16 mouse cellular contexts compared by ENCODE assay signal in the genomic region with DNA sequence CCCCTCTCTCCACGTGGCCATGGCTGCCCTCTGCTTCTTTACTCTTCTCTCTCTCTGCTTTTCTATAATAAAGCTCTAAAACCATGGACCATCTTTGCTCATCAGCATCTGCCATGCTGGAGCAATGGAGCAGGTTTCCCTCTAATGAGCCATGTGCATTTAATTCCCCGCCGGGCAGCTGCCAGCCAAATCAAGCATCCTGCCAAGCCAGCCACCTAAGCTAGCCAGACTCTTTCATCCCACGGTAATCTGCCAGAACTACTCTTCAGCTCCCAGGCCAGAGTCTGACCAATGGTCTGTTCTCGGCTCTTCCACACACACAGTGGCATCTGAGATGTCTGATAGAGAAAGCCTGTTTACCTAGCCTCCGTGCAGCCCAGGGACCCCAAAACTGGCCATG.
DNase-seq lines count a peak whose midpoint lies in the region; ATAC-seq and TF ChIP-seq lines count a peak whose summit lies in the region.
"Had no signal": no experiment of that assay in that cellular context is flagged by ENCODE, and none has a peak within 500 bp of the region (broad histone marks: within the 10 kb centered on the region; RNA-seq: fewer than 3 reads in every experiment).

No protein-coding gene starts in this region.

- H3K27ac ChIP-seq in forebrain, embryonic 16.5 days (ENCODE audit: low read length): no peak overlapping the region
- H3K27ac ChIP-seq in lung, postnatal 0 days (ENCODE audit: low read length): no peak overlapping the region
- H3K27ac ChIP-seq in kidney, embryonic 16.5 days (ENCODE audit: low read length): no peak overlapping the region
- H3K27ac ChIP-seq: embryonic facial prominence, embryonic 10.5 days; hindbrain, embryonic 12.5 days had no signal

- no peak for TF ChIP-seq POLR2A in brain, embryonic 14.5 days (IDR thresholded peaks at IDR 0.05; ENCODE audit: borderline replicate concordance, extremely low read depth, insufficient read depth, insufficient read length, poor library complexity, severe bottlenecking)

- TF ChIP-seq CTCF in brain, embryonic 14.5 days (IDR thresholded peaks at IDR 0.05; ENCODE audit: borderline replicate concordance, extremely low read depth, insufficient read depth, insufficient read length): no peak
- TF ChIP-seq CTCF in lung, postnatal 0 days (IDR thresholded peaks at IDR 0.05): no peak

- no peak overlapping the region for H3K4me3 ChIP-seq in forebrain, embryonic 16.5 days (replicated peaks; ENCODE audit: low read length)
- H3K4me3 ChIP-seq in lung, postnatal 0 days (ENCODE audit: low read depth, low read length): no peak overlapping the region
- H3K4me3 ChIP-seq in kidney, embryonic 16.5 days (ENCODE audit: low read length): no peak overlapping the region
- H3K4me3 ChIP-seq: embryonic facial prominence, embryonic 10.5 days; erythroblast, embryonic 14.5 days; hindbrain, embryonic 12.5 days; myocyte had no signal

- WGBS in forebrain, embryonic 16.5 days: 45% methylated on average over 6 of the region's 6 CpGs
- WGBS in lung, postnatal 0 days: 76% methylated on average over 6 of the region's 6 CpGs
- whole genome bisulfite sequencing in kidney, embryonic 16.5 days: 83% methylated on average over 6 of the region's 6 CpGs

- ATAC-seq in forebrain, embryonic 16.5 days: peak; percentile 36
- no peak for ATAC-seq in lung, postnatal 0 days
- no peak for ATAC-seq in kidney, embryonic 16.5 days (ENCODE audit: low FRiP score, low TSS enrichment)
- ATAC-seq: CD4-positive, CD25-positive, alpha-beta regulatory T cell, adult 4 months had no signal

- no peaks in the 10 kb centered on the region for H3K27me3 ChIP-seq in forebrain, embryonic 16.5 days (replicated peaks; ENCODE audit: control insufficient read depth, insufficient read depth, low read length)
- H3K27me3 ChIP-seq in lung, postnatal 0 days (replicated peaks; ENCODE audit: insufficient read depth, low read length): no peaks in the 10 kb centered on the region
- H3K27me3 ChIP-seq in kidney, embryonic 16.5 days (ENCODE audit: insufficient read depth, low read length): no peaks in the 10 kb centered on the region
- H3K27me3 ChIP-seq: hindbrain, embryonic 12.5 days had no signal

- H3K9me3 ChIP-seq in forebrain, embryonic 16.5 days (ENCODE audit: control insufficient read depth, low read length): no peaks in the 10 kb centered on the region
- H3K9me3 ChIP-seq in lung, postnatal 0 days (ENCODE audit: low read length): no peaks in the 10 kb centered on the region
- no peaks in the 10 kb centered on the region for H3K9me3 ChIP-seq in kidney, embryonic 16.5 days (ENCODE audit: low read length)
- H3K9me3 ChIP-seq: embryonic facial prominence, embryonic 10.5 days; hindbrain, embryonic 12.5 days had no signal

- no peak for TF ChIP-seq EP300 in lung, postnatal 0 days (IDR thresholded peaks at IDR 0.05)

- DNase-seq in layer of hippocampus, postnatal 14 days (ENCODE audit: low spot score in 2 of 2): peak; percentile 22 to 50
- DNase-seq in layer of hippocampus, adult 18-20 months (ENCODE audit: low spot score in 2 of 2): no peak
- peak; percentile 79 for DNase-seq in brain, embryonic 14.5 days (ENCODE audit: low read depth)
- peak; percentile 14 to 16 for DNase-seq in cerebellum, adult 18-20 months
- no peak for DNase-seq in lung, postnatal 0 days (ENCODE audit: low spot score)
- DNase-seq: adrenal gland, postnatal 25 days; kidney, adult 18-20 months; kidney, postnatal 4 days; right cerebral cortex, postnatal 14 days had no signal

- no peaks in the 10 kb centered on the region for H3K36me3 ChIP-seq in forebrain, embryonic 16.5 days (ENCODE audit: control insufficient read depth, insufficient read depth)
- no peaks in the 10 kb centered on the region for H3K36me3 ChIP-seq in lung, postnatal 0 days (ENCODE audit: insufficient read depth, low read length)
- H3K36me3 ChIP-seq in kidney, embryonic 16.5 days (ENCODE audit: insufficient read depth, low read length): no peaks in the 10 kb centered on the region
- H3K36me3 ChIP-seq: embryonic facial prominence, embryonic 10.5 days; hindbrain, embryonic 12.5 days had no signal

- no peaks in the 10 kb centered on the region for H3K4me1 ChIP-seq in forebrain, embryonic 16.5 days (replicated peaks; ENCODE audit: control insufficient read depth, insufficient read depth, low read length)
- H3K4me1 ChIP-seq in lung, postnatal 0 days (ENCODE audit: insufficient read depth, low read depth, low read length): no peaks in the 10 kb centered on the region
- no peaks in the 10 kb centered on the region for H3K4me1 ChIP-seq in kidney, embryonic 16.5 days (ENCODE audit: insufficient read depth, low read length)
- H3K4me1 ChIP-seq: embryonic facial prominence, embryonic 10.5 days; hindbrain, embryonic 12.5 days had no signal

- no peak overlapping the region for H3K9ac ChIP-seq in forebrain, embryonic 16.5 days (replicated peaks; ENCODE audit: low read depth, low read length)
- no peak overlapping the region for H3K9ac ChIP-seq in lung, postnatal 0 days (replicated peaks; ENCODE audit: low read depth)
- no peak overlapping the region for H3K9ac ChIP-seq in kidney, embryonic 16.5 days (replicated peaks; ENCODE audit: low read length)
- H3K9ac ChIP-seq: hindbrain, embryonic 12.5 days had no signal

- H3K4me2 ChIP-seq in forebrain, embryonic 16.5 days (ENCODE audit: low read length): no peak overlapping the region
- H3K4me2 ChIP-seq in lung, postnatal 0 days (replicated peaks; ENCODE audit: low read depth, low read length): no peak overlapping the region
- no peak overlapping the region for H3K4me2 ChIP-seq in kidney, embryonic 16.5 days (replicated peaks; ENCODE audit: low read depth, low read length)
- H3K4me2 ChIP-seq: hindbrain, embryonic 12.5 days had no signal

Comparison
In these comparisons a context has a peak if more than half of its experiments do, and no peak if none do; other contexts are left out.
1. DNase-seq: peak in layer of hippocampus, postnatal 14 days (2 of 2), brain, embryonic 14.5 days (single experiment) and cerebellum, adult 18-20 months (2 of 2); none in layer of hippocampus, adult 18-20 months (0 of 2) and lung, postnatal 0 days (single experiment).